Mouse (Mus musculus) small intestine, adult 10 weeks (tissue): Measurements from ENCODE around the gene Tmem170. TPM values are rescaled to one million over a fixed set of nuclear protein-coding genes. Genes with fewer than 3 reads are reported as not detected.

Experiments used
- polyA plus RNA-seq: library from polyadenylated mRNA; stranded (reverse); fragments of 350-450 nt; fragmentation: Illumina TruSeq; extraction: RNeasy Lipid Tissue Mini Kit (QIAGEN cat#74804); gene quantifications from one replicate; pipeline ENCODE4 v1.2.3, GENCODE M21; 2014; ENCODE audit warnings: low replicate concordance

The Tmem170 gene
- 41.7 TPM for polyA plus RNA-seq

GRCm38 (mm10) chr8:111876355-111876948 lies at the start of gene Tmem170:
Tmem170 (minus strand) TSS chr8:111876750.

GRCm38 (mm10) chr8:111909621-111910450 lies 33.3 kb upstream of the Tmem170 start, which contains the start of gene Chst5:
Chst5 (minus strand) TSS chr8:111910447.

GRCm38 (mm10) chr8:111853861-111854501 lies 22.6 kb downstream of the Tmem170 start, which contains the start of gene Cfdp1:
Cfdp1 (minus strand) TSS chr8:111854291.

Other genes with a start within 250 kb of the Tmem170 start
- gene Ldhd, start 246.4 kb downstream of the Tmem170 start, polyA plus RNA-seq: 0.67 TPM
- gene Zfp1, start 233.3 kb downstream of the Tmem170 start, polyA plus RNA-seq: 5.7 TPM
- 21.4 TPM for gene Ctrb1, start 185.7 kb downstream of the Tmem170 start, polyA plus RNA-seq
- gene Bcar1, start 132.9 kb downstream of the Tmem170 start, polyA plus RNA-seq: 0.67 TPM
- gene Cfdp1, start 22.5 kb downstream of the Tmem170 start, polyA plus RNA-seq: 59.6 TPM
- not detected for gene Chst5, start 33.7 kb upstream of the Tmem170 start, polyA plus RNA-seq
- gene Tmem231, start 57.1 kb upstream of the Tmem170 start, polyA plus RNA-seq: 0.52 TPM
- gene Gabarapl2, start 64.0 kb upstream of the Tmem170 start, polyA plus RNA-seq: 154 TPM
- 1.2 TPM for gene Adat1, start 115.6 kb upstream of the Tmem170 start, polyA plus RNA-seq
- gene Kars, start 134.6 kb upstream of the Tmem170 start, polyA plus RNA-seq: 16.3 TPM
- gene Terf2ip, start 134.6 kb upstream of the Tmem170 start, polyA plus RNA-seq: 12.1 TPM
- 2.2 TPM for gene Gm6793, start 138.3 kb upstream of the Tmem170 start, polyA plus RNA-seq